Comparison of ENCODE assay signal across 10 mouse cellular contexts in the genomic region with DNA sequence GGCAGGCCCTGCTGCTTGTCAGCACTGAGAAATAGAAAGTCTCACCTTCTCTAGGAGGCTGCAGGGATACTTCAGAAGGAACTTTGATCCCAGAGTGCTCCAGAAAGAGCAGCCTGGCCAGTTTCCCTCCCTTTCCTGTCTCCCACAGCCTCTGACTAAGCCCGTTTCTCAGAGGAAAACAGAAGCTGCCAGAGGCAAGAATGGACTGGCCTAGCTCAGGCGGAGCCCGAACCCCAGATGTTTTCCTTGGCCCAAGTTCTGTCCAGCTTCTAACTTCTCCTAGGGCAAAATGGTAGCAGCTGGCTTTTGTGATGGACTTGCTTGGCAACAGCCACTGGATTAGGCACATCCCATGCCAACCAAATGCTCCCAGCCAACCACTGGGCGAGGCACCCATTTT.
A peak's percentile ranks its signal among the peaks of the same experiment; 100 is the strongest.
DNase-seq lines count a peak whose midpoint lies in the region.
"Had no signal": no experiment of that assay in that cellular context is flagged by ENCODE, and none has a peak within 500 bp of the region (broad histone marks: within the 10 kb centered on the region; RNA-seq: fewer than 3 reads in every experiment).

No protein-coding gene starts in this region.

- peak; percentile 16 for DNase-seq in lung, postnatal 36 days
- no peak for DNase-seq in lung, postnatal 4 days
- DNase-seq in adipocyte (ENCODE audit: low spot score), result peak; percentile 44
- DNase-seq in heart, postnatal 10 days, result peak; percentile 30
- peak; percentile 37 to 62 for DNase-seq in kidney, postnatal 25 days
- DNase-seq in gastrocnemius, adult 18-20 months (ENCODE audit: low spot score), result no peak
- no peak for DNase-seq in spleen, adult 12 weeks (ENCODE audit: low spot score)
- DNase-seq: adrenal gland, adult 2 months; gastrocnemius, adult 2 months; thymus, postnatal 14 days had no signal

- intact Hi-C loops in heart, postnatal 10 days (cut with DNase I), result no loop called here

Comparison
In these comparisons a context has a peak if more than half of its experiments do, and no peak if none do; other contexts are left out.
1. DNase-seq: peak in lung, postnatal 36 days (single experiment), adipocyte (single experiment), heart, postnatal 10 days (2 of 2) and kidney, postnatal 25 days (2 of 2); none in lung, postnatal 4 days (0 of 2), gastrocnemius, adult 18-20 months (single experiment) and spleen, adult 12 weeks (single experiment).